In genomic region chr12:112001223-112001622, GRCm38 (mm10) we compare ENCODE assay signal across 9 mouse cellular contexts. TPM values are rescaled to one million over a fixed set of nuclear protein-coding genes. Genes with fewer than 3 reads are reported as not detected.
DNase-seq lines count a peak whose midpoint lies in the region; ATAC-seq and TF ChIP-seq lines count a peak whose summit lies in the region.
"Had no signal": no experiment of that assay in that cellular context is flagged by ENCODE, and none has a peak within 500 bp of the region (broad histone marks: within the 10 kb centered on the region; RNA-seq: fewer than 3 reads in every experiment).

No protein-coding gene starts in this region.

- peak; percentile 80 for TF ChIP-seq CTCF in heart, adult 2 months (IDR thresholded peaks at IDR 0.05)

- no peak overlapping the region for H3K27ac ChIP-seq in heart, adult 2 months
- H3K27ac ChIP-seq in heart, embryonic 12.5 days (ENCODE audit: poor library complexity, severe bottlenecking), result no peak overlapping the region
- no peak overlapping the region for H3K27ac ChIP-seq in forebrain, embryonic 14.5 days (ENCODE audit: low read depth, low read length)
- no peak overlapping the region for H3K27ac ChIP-seq in midbrain, embryonic 16.5 days (ENCODE audit: low read length)
- H3K27ac ChIP-seq: neural tube, embryonic 12.5 days had no signal

- no peak overlapping the region for H3K4me2 ChIP-seq in heart, embryonic 12.5 days
- no peak overlapping the region for H3K4me2 ChIP-seq in forebrain, embryonic 14.5 days (ENCODE audit: low read length)
- H3K4me2 ChIP-seq in midbrain, embryonic 16.5 days (ENCODE audit: low read length), result no peak overlapping the region
- H3K4me2 ChIP-seq: neural tube, embryonic 12.5 days had no signal

- H3K9ac ChIP-seq in heart, adult 2 months (ENCODE audit: low read depth, low read length), result no peak overlapping the region
- no peak overlapping the region for H3K9ac ChIP-seq in heart, embryonic 12.5 days
- no peak overlapping the region for H3K9ac ChIP-seq in forebrain, embryonic 14.5 days (ENCODE audit: low read length)
- no peak overlapping the region for H3K9ac ChIP-seq in midbrain, embryonic 16.5 days (ENCODE audit: low read depth, low read length)
- H3K9ac ChIP-seq: neural tube, embryonic 12.5 days had no signal

- H3K4me1 ChIP-seq in heart, adult 2 months (ENCODE audit: control insufficient read depth, insufficient read depth, low read length), result no peaks in the 10 kb centered on the region
- H3K4me1 ChIP-seq in heart, embryonic 12.5 days (replicated peaks), result no peaks in the 10 kb centered on the region
- no peaks in the 10 kb centered on the region for H3K4me1 ChIP-seq in forebrain, embryonic 14.5 days (ENCODE audit: control insufficient read depth, insufficient read depth, low read length)
- no peaks in the 10 kb centered on the region for H3K4me1 ChIP-seq in midbrain, embryonic 16.5 days (ENCODE audit: control insufficient read depth, insufficient read depth, low read length)
- H3K4me1 ChIP-seq: neural tube, embryonic 12.5 days had no signal

- no peak for TF ChIP-seq EP300 in heart, adult 2 months (IDR thresholded peaks at IDR 0.05; ENCODE audit: insufficient read depth, low read depth, low read length)

- no peaks in the 10 kb centered on the region for H3K9me3 ChIP-seq in heart, embryonic 12.5 days (replicated peaks)
- no peaks in the 10 kb centered on the region for H3K9me3 ChIP-seq in forebrain, embryonic 14.5 days (replicated peaks; ENCODE audit: control insufficient read depth, low read length)
- no peaks in the 10 kb centered on the region for H3K9me3 ChIP-seq in midbrain, embryonic 16.5 days (replicated peaks; ENCODE audit: control insufficient read depth, low read length, poor library complexity, severe bottlenecking)
- H3K9me3 ChIP-seq: neural tube, embryonic 12.5 days had no signal

- 15% methylated on average over 8 of the region's 8 CpGs for WGBS in heart, adult 2 months
- 24% methylated on average over 8 of the region's 8 CpGs for WGBS in heart, embryonic 12.5 days
- 20% methylated on average over 8 of the region's 8 CpGs for WGBS in forebrain, embryonic 14.5 days
- 20% methylated on average over 8 of the region's 8 CpGs for WGBS in midbrain, embryonic 16.5 days

- H3K79me2 ChIP-seq in heart, adult 2 months (replicated peaks; ENCODE audit: control insufficient read depth, insufficient read depth, low read length), result no peaks in the 10 kb centered on the region

- no peak for TF ChIP-seq POLR2A in heart, adult 2 months (IDR thresholded peaks at IDR 0.05; ENCODE audit: insufficient read depth, low read depth, low read length)

- H3K36me3 ChIP-seq in heart, adult 2 months (ENCODE audit: control insufficient read depth, insufficient read depth, low read length), result no peaks in the 10 kb centered on the region
- no peaks in the 10 kb centered on the region for H3K36me3 ChIP-seq in heart, embryonic 12.5 days
- H3K36me3 ChIP-seq in forebrain, embryonic 14.5 days (ENCODE audit: control insufficient read depth, insufficient read depth, low read length), result no peaks in the 10 kb centered on the region
- H3K36me3 ChIP-seq in midbrain, embryonic 16.5 days (ENCODE audit: control insufficient read depth, insufficient read depth, low read length), result no peaks in the 10 kb centered on the region
- H3K36me3 ChIP-seq: neural tube, embryonic 12.5 days had no signal

- no peak overlapping the region for H3K4me3 ChIP-seq in heart, adult 2 months
- no peak overlapping the region for H3K4me3 ChIP-seq in heart, embryonic 12.5 days
- H3K4me3 ChIP-seq in forebrain, embryonic 14.5 days (ENCODE audit: low read depth, low read length), result no peak overlapping the region
- no peak overlapping the region for H3K4me3 ChIP-seq in midbrain, embryonic 16.5 days (ENCODE audit: low read depth, low read length)
- H3K4me3 ChIP-seq: neural tube, embryonic 12.5 days had no signal

- ATAC-seq in heart, embryonic 12.5 days (ENCODE audit: insufficient number of reproducible peaks, low FRiP score), result no peak
- ATAC-seq in forebrain, embryonic 14.5 days, result peak; percentile 34; the same call in 1 of the 2 replicates
- peak; percentile 58; the same call in 1 of the 2 replicates for ATAC-seq in midbrain, embryonic 16.5 days

- DNase-seq in heart, adult 2 months, result peak; percentile 47 to 64
- peak; percentile 44 for DNase-seq in c-Kit-negative CD71-positive TER-119-positive erythroid progenitor cells, embryonic 14.5 days (ENCODE audit: low read depth, low spot score)
- peak; percentile 90 for DNase-seq in forebrain, embryonic 14.5 days (ENCODE audit: low spot score)
- peak; percentile 50 for DNase-seq in hindlimb bud, embryonic 11.5 days (ENCODE audit: extremely low spot score, low read depth, low spot score)
- peak; percentile 74 for DNase-seq in left cerebral cortex, postnatal 4 days
- peak; percentile 39 to 75 for DNase-seq in spleen, postnatal 10 days (ENCODE audit: low spot score in 2 of 2)

- intact Hi-C loops in heart, adult 2 months (cut with DNase I), result loop anchor here (1.0 kb wide), 1 partner anchor 123 kb away; no protein-coding TSS in a partner anchor
- intact Hi-C loops in left cerebral cortex, postnatal 4 days (cut with DNase I), result loop anchor here (5.0 kb wide), 1 partner anchor 124 kb away; no protein-coding TSS in a partner anchor

- H3K27me3 ChIP-seq in heart, adult 2 months (ENCODE audit: control insufficient read depth, insufficient read depth, low read length), result no peaks in the 10 kb centered on the region
- peaks cover 2% of the 10 kb centered on the region; the same call in 1 of the 2 replicates for H3K27me3 ChIP-seq in heart, embryonic 12.5 days (replicated peaks)
- no peaks in the 10 kb centered on the region for H3K27me3 ChIP-seq in forebrain, embryonic 14.5 days (replicated peaks; ENCODE audit: control insufficient read depth, insufficient read depth, low read length)
- no peaks in the 10 kb centered on the region for H3K27me3 ChIP-seq in midbrain, embryonic 16.5 days (ENCODE audit: control insufficient read depth, insufficient read depth, low read depth, low read length)
- H3K27me3 ChIP-seq: neural tube, embryonic 12.5 days had no signal

RNA-seq across cellular contexts. Expression of gene Rd3l, which starts 20.1 kb away (rescaled TPM):
- total RNA-seq in heart, adult 2 months (2021), result under 1 TPM; 0.32 to 0.44 TPM
- polyA plus RNA-seq in heart, adult 2 months (2012; rRNA removed), result not detected in 2 replicates
- polyA plus RNA-seq in heart, embryonic 12.5 days (2016; fragmentation: Nextera tagmentation; extraction: Ambion mirVana), result 0.62 and 0.64 TPM in 2 replicates
- not detected in 2 replicates for polyA plus RNA-seq in forebrain, embryonic 14.5 days (2014; fragmentation: Nextera tagmentation; extraction: Ambion mirVana)
- not detected for total RNA-seq in left cerebral cortex, postnatal 4 days (2021)
- polyA plus RNA-seq in midbrain, embryonic 16.5 days (2015; fragmentation: Nextera tagmentation; extraction: Ambion mirVana), result not detected in 2 replicates
- polyA plus RNA-seq: neural tube, embryonic 12.5 days had no signal

RNA-seq across cellular contexts. Expression of gene Tdrd9, which starts 29.9 kb away (rescaled TPM):
- total RNA-seq in heart, adult 2 months (2021), result under 1 TPM in 1 of 2 experiments, not detected in 1; 0.09 TPM
- polyA plus RNA-seq in heart, adult 2 months (2012; rRNA removed), result 0.10 and 0.15 TPM in 2 replicates
- polyA plus RNA-seq in heart, embryonic 12.5 days (2016; fragmentation: Nextera tagmentation; extraction: Ambion mirVana), result 0.14 and 0.37 TPM in 2 replicates
- 0.19 and 0.31 TPM in 2 replicates for polyA plus RNA-seq in forebrain, embryonic 14.5 days (2014; fragmentation: Nextera tagmentation; extraction: Ambion mirVana)
- total RNA-seq in left cerebral cortex, postnatal 4 days (2021), result under 1 TPM; 0.34 to 0.56 TPM
- 0.29 and 0.39 TPM in 2 replicates for polyA plus RNA-seq in midbrain, embryonic 16.5 days (2015; fragmentation: Nextera tagmentation; extraction: Ambion mirVana)

RNA-seq across cellular contexts. Expression of gene Atp5mpl, which starts 34.4 kb away (rescaled TPM):
- 1,000 to 10,000 TPM; 1,131 to 1,298 TPM for total RNA-seq in heart, adult 2 months (2021)
- polyA plus RNA-seq in heart, adult 2 months (2012; rRNA removed), result 163 and 316 TPM in 2 replicates
- polyA plus RNA-seq in heart, embryonic 12.5 days (2016; fragmentation: Nextera tagmentation; extraction: Ambion mirVana), result 1,412 and 1,427 TPM in 2 replicates
- polyA plus RNA-seq in forebrain, embryonic 14.5 days (2014; fragmentation: Nextera tagmentation; extraction: Ambion mirVana), result 634 and 784 TPM in 2 replicates
- total RNA-seq in left cerebral cortex, postnatal 4 days (2021), result 100 to 1,000 TPM; 363 to 384 TPM
- 624 and 659 TPM in 2 replicates for polyA plus RNA-seq in midbrain, embryonic 16.5 days (2015; fragmentation: Nextera tagmentation; extraction: Ambion mirVana)
